ENCODE assay signal across 1 mouse cellular context in genomic region chr19:38245361-38246176, GRCm38 (mm10).
TF ChIP-seq lines count a peak whose summit lies in the region.

No protein-coding gene starts in this region.

TF ChIP-seq in CH12.LX, 34 proteins besides CTCF, POLR2A, EP300 and RAD21 (continued from another document):
- no peak for TF ChIP-seq TBP (conservative IDR thresholded peaks at IDR 0.05; ENCODE audit: low read depth, low read length)
